Mouse (Mus musculus) intestine, postnatal 0 days (tissue): ENCODE measurements around the gene Ss18l2. TPM values are rescaled to one million over a fixed set of nuclear protein-coding genes. Genes with fewer than 3 reads are reported as not detected.
A peak's percentile ranks its signal among the peaks of the same experiment; 100 is the strongest.

Experiments used
- ATAC-seq: fragments of 200-750 bp; cut with Nextera tagmentation; 2 replicates; pipeline ENCODE4 v1.8.0; 2017; ENCODE audit warnings: mild to moderate bottlenecking, moderate TSS enrichment, moderate library complexity
- H3K27ac ChIP-seq: fragments of 300-500 bp; sonication (generic); 2 replicates; pipeline ENCODE4 v1.5.1; 2014; ENCODE audit warnings: mild to moderate bottlenecking, low read depth, low read length, moderate library complexity
- H3K27me3 ChIP-seq: fragments of 300-500 bp; sonication (generic); replicated peaks from 2 replicates; pipeline ENCODE4 v1.6.1; 2014; ENCODE audit warnings: low read length, mixed read lengths; ENCODE audit not compliant: control insufficient read depth, insufficient read depth
- H3K36me3 ChIP-seq: fragments of 300-500 bp; sonication (generic); 2 replicates; pipeline ENCODE4 v1.6.1; 2014; ENCODE audit warnings: mild to moderate bottlenecking, moderate library complexity; ENCODE audit not compliant: control insufficient read depth, insufficient read depth
- H3K4me1 ChIP-seq: fragments of 300-500 bp; sonication (generic); replicated peaks from 2 replicates; pipeline ENCODE4 v1.6.1; 2014; ENCODE audit warnings: antibody characterized with exemption, low read length, mixed read lengths; ENCODE audit not compliant: control insufficient read depth, insufficient read depth
- H3K4me2 ChIP-seq: fragments of 300-500 bp; sonication (generic); replicated peaks from 2 replicates; pipeline ENCODE4 v1.6.1; 2014; ENCODE audit warnings: low read depth, mild to moderate bottlenecking, moderate library complexity
- H3K4me3 ChIP-seq: fragments of 300-500 bp; sonication (generic); 2 replicates; pipeline ENCODE4 v1.5.1; 2014; ENCODE audit warnings: low read depth, low read length
- H3K9ac ChIP-seq: fragments of 300-500 bp; sonication (generic); 2 replicates; pipeline ENCODE4 v1.6.1; 2014; ENCODE audit warnings: mild to moderate bottlenecking, low read depth, low read length
- H3K9me3 ChIP-seq: fragments of 300-500 bp; sonication (generic); 2 replicates; pipeline ENCODE4 v1.6.1; 2016; ENCODE audit warnings: mixed run types; ENCODE audit not compliant: control insufficient read depth
- CTCF ChIP-seq: sonication (generic); IDR thresholded peaks from 2 replicates; pipeline ENCODE4 v1.5.1; 2016; ENCODE audit warnings: low read depth, mild to moderate bottlenecking, control low read depth, antibody characterized with exemption, moderate library complexity
- WGBS: fragments of 180-500 bp; shearing (Covaris S2); extraction: QIAGEN DNeasy Blood & Tissue Kit; methylation state at CpG from one replicate; pipeline ENCODE4 v1.1.7; 2014; 5-methylcytosine and 5-hydroxymethylcytosine counted together
- polyA plus RNA-seq: library from polyadenylated mRNA; unstranded; fragments of >200 nt; fragmentation: Nextera tagmentation; extraction: Ambion mirVana; gene quantifications from 2 replicates; pipeline ENCODE4 v1.2.1, GENCODE M21; 2015

Gene Ss18l2
- polyA plus RNA-seq, 1 experiment from 2014 or later, result 144 TPM

DNA sequence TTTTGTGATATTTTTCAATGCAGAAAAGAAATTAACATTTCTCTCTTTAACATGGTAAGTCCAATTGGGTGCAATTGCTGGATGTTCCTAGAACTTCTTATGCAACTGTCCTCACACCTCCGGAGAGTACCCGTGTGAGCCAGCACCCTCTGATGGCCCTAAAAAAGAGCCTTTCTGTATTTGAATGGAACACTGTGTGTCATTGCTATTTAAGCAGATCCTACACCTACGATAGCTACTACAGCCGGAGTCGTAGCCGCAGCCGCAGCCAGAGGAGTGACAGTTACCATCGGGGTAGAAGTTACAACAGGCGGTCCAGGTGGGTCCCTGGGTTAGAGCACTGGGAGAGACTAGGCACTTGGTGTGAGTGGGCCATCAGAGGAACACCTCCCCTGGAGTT is 42.6 kb downstream of the Ss18l2 start:
- no peak for ATAC-seq
- H3K9me3 ChIP-seq, result no peaks in the 10 kb centered on the region
- WGBS, result 97% methylated on average over 9 of the region's 9 CpGs
- no peak for TF ChIP-seq CTCF
- no peaks in the 10 kb centered on the region for H3K4me1 ChIP-seq
- H3K4me3 ChIP-seq, result no peak overlapping the region
- H3K27ac ChIP-seq, result no peak overlapping the region
- no peak overlapping the region for H3K4me2 ChIP-seq
- H3K27me3 ChIP-seq, result no peaks in the 10 kb centered on the region
- no peak overlapping the region for H3K9ac ChIP-seq
- H3K36me3 ChIP-seq, result peaks cover 83% of the 10 kb centered on the region

DNA sequence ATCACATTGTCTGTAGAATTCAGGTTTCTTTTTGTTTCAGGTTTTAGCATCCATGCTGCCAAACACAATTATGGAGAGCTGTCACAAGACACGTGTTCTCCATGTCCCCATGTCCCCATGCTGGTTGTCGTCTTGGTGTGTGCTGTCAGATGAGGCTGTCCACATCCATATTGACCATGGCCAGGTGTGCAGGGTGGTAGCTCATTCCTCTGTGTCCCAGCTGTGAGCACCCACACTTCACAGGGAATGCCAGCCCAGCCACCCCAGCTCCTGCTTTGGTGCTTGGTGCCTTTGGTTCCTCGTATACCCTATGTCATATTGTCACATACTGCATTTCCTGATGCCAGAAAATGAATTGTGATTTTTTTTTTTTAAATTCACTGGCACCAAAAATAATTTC is 44.5 kb downstream of the Ss18l2 start:
- ATAC-seq, result no peak
- H3K27ac ChIP-seq, result no peak overlapping the region
- H3K4me2 ChIP-seq, result no peak overlapping the region
- no peak overlapping the region for H3K9ac ChIP-seq
- WGBS, result 87% methylated on average over 3 of the region's 3 CpGs
- H3K9me3 ChIP-seq, result no peaks in the 10 kb centered on the region
- peaks cover 64% of the 10 kb centered on the region for H3K36me3 ChIP-seq
- H3K4me3 ChIP-seq, result no peak overlapping the region
- TF ChIP-seq CTCF, result no peak
- no peaks in the 10 kb centered on the region for H3K27me3 ChIP-seq
- H3K4me1 ChIP-seq, result no peaks in the 10 kb centered on the region

DNA sequence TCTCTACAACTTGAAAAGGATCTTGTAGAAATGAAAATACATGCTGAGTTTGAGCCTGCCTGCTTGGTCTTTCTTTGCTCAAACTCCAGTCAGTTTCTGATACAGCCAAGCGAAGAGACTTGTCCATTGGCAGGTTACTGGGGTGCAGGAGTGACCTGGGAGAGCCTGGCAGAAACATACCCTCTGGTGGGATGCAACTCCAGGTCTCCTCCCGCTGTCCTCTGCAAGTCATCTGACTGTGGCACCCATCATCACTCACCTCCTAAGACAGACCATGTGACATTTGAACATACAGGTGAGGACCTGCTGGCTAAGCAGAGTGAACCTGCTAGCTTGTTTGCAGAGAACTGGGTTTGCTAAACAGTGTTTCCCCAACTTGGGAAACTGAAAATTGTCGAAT is 46.7 kb downstream of the Ss18l2 start:
- H3K4me3 ChIP-seq, result no peak overlapping the region
- H3K9ac ChIP-seq, result no peak overlapping the region
- H3K4me1 ChIP-seq, result 0 out of 2 replicates have a peak, but pooled peaks cover 4% of the 10 kb centered on the region
- no peak for ATAC-seq
- no peaks in the 10 kb centered on the region for H3K9me3 ChIP-seq
- H3K27me3 ChIP-seq, result no peaks in the 10 kb centered on the region
- no peak for TF ChIP-seq CTCF
- WGBS, result 75% methylated on average over 3 of the region's 3 CpGs
- peaks cover 43% of the 10 kb centered on the region for H3K36me3 ChIP-seq
- no peak overlapping the region for H3K27ac ChIP-seq
- no peak overlapping the region for H3K4me2 ChIP-seq

DNA sequence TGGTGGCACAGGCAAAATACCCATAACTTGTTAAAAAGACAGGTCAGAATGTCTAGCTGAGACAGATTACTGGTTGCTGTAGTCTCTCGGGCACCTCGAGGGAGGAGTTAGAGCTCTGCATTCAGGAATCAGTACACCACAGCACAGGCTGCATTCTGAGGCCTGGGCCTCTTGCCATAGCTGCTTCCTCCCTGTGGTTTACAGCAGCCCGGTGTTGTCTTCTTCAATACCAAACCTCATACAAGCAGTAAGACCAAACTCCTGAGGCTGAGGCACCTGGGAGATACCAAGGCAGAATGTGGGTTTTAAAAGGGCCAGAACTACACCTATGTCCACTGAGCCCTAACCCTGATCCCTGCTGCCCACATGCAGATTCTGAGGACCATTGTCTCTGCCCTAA is 47.3 kb downstream of the Ss18l2 start:
- Histone ChIP-seq H3K36me3 (peaks cover 36% of the 10 kb centered on the region), H3K4me2 (peak overlapping the region; percentile 17; the same call in 1 of the 2 replicates), H3K4me1 (0 out of 2 replicates have a peak, but pooled peaks cover 4% of the 10 kb centered on the region), H3K9ac (no peak overlapping the region), H3K27me3 (no peaks in the 10 kb centered on the region), H3K4me3 (no peak overlapping the region), H3K27ac (no peak overlapping the region; the same call in 1 of the 2 replicates), H3K9me3 (no peaks in the 10 kb centered on the region)
- ATAC-seq, result no peak
- TF ChIP-seq CTCF, result no peak
- 39% methylated on average over 3 of the region's 3 CpGs for WGBS

DNA sequence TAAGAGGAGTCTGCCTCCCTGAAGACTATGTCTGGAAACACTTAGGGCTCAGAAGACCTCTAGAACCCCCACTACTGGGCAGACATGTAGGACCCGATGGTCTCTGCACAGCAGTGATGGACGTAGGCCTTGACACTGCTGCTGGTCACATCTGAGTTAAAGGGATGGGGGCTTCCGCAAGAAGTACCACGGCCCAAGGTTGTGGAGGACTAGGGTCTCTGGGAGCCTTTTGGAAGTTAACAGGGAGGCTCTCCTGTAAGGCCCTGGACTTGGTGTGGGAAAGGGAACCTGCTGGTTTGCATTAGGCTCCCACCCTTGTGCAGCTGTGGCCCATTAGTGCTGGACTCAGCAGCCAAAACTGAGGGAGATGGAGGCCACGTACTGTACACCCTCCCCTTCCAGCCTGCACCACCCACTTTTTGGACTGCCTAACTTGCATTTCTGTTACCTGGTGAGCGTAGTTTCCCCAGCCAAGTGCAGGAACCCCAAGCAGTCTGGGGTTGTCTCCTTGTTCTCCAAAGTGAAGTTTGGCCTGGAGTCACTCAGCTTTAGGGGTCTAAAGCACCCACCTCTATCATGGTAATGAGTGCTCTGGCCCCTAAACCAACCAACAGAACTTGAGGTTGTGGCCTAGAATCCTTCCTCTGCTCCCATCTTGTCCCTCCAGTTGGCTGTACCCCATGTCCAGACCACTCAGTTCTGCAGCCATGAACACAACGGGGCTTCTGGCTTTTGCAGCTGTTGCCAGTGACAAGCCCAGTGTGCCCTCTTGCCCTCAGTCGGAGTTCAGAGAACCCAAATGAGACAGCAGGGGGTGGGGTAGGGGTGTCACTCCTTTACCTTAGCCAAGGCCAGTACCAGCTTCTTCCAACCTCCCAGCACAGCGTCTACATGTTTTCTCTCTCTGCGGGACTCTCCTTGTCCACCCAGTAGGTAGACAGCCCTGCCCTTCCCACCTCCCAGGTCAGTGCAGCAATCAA is 48.0 kb downstream of the Ss18l2 start:
- Histone ChIP-seq H3K9me3 (no peaks in the 10 kb centered on the region), H3K4me3 (no peak overlapping the region), H3K4me1 (0 out of 2 replicates have a peak, but pooled peaks cover 4% of the 10 kb centered on the region), H3K36me3 (peaks cover 34% of the 10 kb centered on the region), H3K4me2 (peak overlapping the region; percentile 100), H3K27ac (no peak overlapping the region; the same call in 1 of the 2 replicates), H3K27me3 (no peaks in the 10 kb centered on the region), H3K9ac (no peak overlapping the region)
- 50% methylated on average over 10 of the region's 10 CpGs for WGBS
- TF ChIP-seq CTCF, result no peak
- no peak for ATAC-seq

DNA sequence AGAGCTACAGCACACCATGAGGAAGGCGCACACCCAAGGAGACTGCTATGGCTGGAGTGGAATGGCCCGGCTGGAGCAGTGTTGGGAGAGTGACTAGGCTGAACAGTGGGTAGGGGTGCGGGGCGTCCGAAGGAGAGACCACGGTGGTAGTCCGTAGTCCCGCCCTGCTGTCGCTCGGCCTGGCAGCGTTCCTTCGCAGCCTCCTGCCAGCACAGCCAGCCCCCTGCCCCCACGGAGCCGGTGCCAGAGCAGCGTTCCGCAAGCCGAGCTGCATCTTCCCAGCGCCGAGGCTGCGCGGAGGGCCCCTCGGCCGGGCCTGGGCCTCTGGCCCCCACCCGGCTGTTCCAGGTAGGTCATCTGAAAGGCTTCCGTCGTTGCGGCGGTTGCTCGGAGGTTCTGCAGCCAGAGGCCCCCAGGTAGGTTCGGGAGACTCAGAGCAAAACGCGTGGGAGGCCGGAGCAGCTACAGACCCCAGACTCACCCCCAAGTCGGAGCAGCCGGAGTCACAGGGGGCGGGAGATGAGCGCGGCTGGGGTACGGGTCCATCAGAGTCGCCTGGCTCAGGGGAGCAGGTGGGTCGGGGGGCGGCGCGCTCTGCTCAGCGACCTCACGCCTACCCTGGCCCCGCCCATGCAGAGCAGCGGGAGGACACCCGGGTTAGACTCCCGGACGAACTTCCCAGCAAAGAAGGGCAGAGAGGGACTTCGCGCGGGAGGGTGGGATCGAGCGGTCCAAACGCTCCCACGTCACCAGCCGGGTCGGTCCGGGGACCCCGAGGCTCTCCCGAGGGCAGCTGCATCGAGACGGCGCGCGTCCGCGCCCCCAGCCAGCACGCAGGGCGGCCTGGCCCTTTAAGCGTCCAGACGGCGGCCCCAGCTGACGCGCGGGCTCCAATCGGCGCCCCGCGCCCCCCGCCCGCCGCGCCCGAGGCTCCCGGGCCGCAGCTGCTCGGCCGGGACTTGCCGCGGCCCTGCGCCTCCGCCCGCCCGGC is 49.3 kb downstream of the Ss18l2 start, which contains the start of gene Zfp651:
TSS of gene Zfp651 (plus strand) at position 240 of the 991 bp plus-strand sequence.
- Histone ChIP-seq H3K9me3 (no peaks in the 10 kb centered on the region), H3K9ac (peak within 1 kb of the TSS; percentile 81), H3K4me1 (0 out of 2 replicates have a peak, but pooled peaks cover 4% of the 10 kb centered on the region), H3K36me3 (peaks cover 33% of the 10 kb centered on the region), H3K27ac (peak within 1 kb of the TSS; percentile 68), H3K4me2 (peak within 1 kb of the TSS; percentile 100), H3K4me3 (peak within 1 kb of the TSS; percentile 80), H3K27me3 (no peaks in the 10 kb centered on the region)
- TF ChIP-seq CTCF, result no peak
- under 1% methylated on average over 79 of the region's 97 CpGs for WGBS
- ATAC-seq, result peak; percentile 51
